Mouse (Mus musculus) CH12.LX (cell line): ENCODE measurements around the gene Adap1. TPM values are rescaled to one million over a fixed set of nuclear protein-coding genes. Genes with fewer than 3 reads are reported as not detected.

ENCODE experiments used
- DNase-seq: peaks from one replicate; pipeline ENCODE4 v3.0.0-alpha.2; 2013; ENCODE audit errors: extremely low read depth
- H3K27ac ChIP-seq: 2 replicates; pipeline ENCODE4 v1.5.1; 2012; ENCODE audit warnings: low read depth, mild to moderate bottlenecking, control low read depth, moderate library complexity; ENCODE audit not compliant: insufficient read depth
- H3K27me3 ChIP-seq: replicated peaks from 2 replicates; pipeline ENCODE3; 2012; ENCODE audit warnings: inconsistent platforms
- H3K36me3 ChIP-seq, 2 experiments: replicated peaks in 1 of 2; 2 replicates each; pipeline versions ENCODE3 to v1.6.1; 2012; ENCODE audit warnings: inconsistent platforms in 1 of 2, low read length in 1 of 2, mild to moderate bottlenecking in 1 of 2, mixed read lengths in 1 of 2, moderate library complexity in 1 of 2; ENCODE audit not compliant: control insufficient read depth in 1 of 2, insufficient read depth in 1 of 2
- H3K4me1 ChIP-seq, 2 experiments: 2 replicates each; pipeline ENCODE4 v1.6.1; 2012; ENCODE audit warnings: inconsistent platforms in 1 of 2, moderate library complexity in 1 of 2; ENCODE audit not compliant: insufficient read depth in 2 of 2, control insufficient read depth in 1 of 2
- H3K4me2 ChIP-seq: 2 replicates; pipeline ENCODE4 v1.6.1; 2012; ENCODE audit warnings: low read depth, mild to moderate bottlenecking, control low read depth; ENCODE audit not compliant: poor library complexity, insufficient read depth, severe bottlenecking
- H3K4me3 ChIP-seq, 3 experiments: fragments of 150-350 bp in 1 of 3; sonication (generic) in 1 of 3; replicated peaks in 1 of 3; 2 replicates each; pipeline versions ENCODE3 to v1.5.1; 2011 to 2012; ENCODE audit warnings: low read depth in 2 of 3, low read length in 2 of 3, mild to moderate bottlenecking in 2 of 3, moderate library complexity in 2 of 3, control low read depth in 1 of 3, improper control_type of control experiment in 1 of 3, inconsistent platforms in 1 of 3, mixed read lengths in 1 of 3; ENCODE audit not compliant: poor library complexity in 1 of 3
- H3K79me2 ChIP-seq: replicated peaks from 2 replicates; pipeline ENCODE4 v1.6.1; 2012; ENCODE audit warnings: mild to moderate bottlenecking, moderate library complexity; ENCODE audit not compliant: control insufficient read depth, poor library complexity, insufficient read depth, severe bottlenecking; ENCODE audit errors: extremely low read depth
- H3K9ac ChIP-seq: 2 replicates; pipeline ENCODE4 v1.6.1; 2012; ENCODE audit warnings: low read depth, mild to moderate bottlenecking, control low read depth, moderate library complexity; ENCODE audit not compliant: insufficient read depth
- H3K9me3 ChIP-seq: replicated peaks from 2 replicates; pipeline ENCODE3; 2012; ENCODE audit warnings: low read length, inconsistent platforms, mixed read lengths
- BHLHE40 ChIP-seq: IDR thresholded peaks from 2 replicates; pipeline ENCODE4 v1.6.1; 2011; ENCODE audit warnings: mild to moderate bottlenecking, low read depth, low read length, improper control_type of control experiment
- E2F4 ChIP-seq: IDR thresholded peaks from 2 replicates; pipeline ENCODE4 v1.6.1; 2011; ENCODE audit warnings: low read depth, low read length, improper control_type of control experiment; ENCODE audit not compliant: insufficient replicate concordance
- IRF4 ChIP-seq: IDR thresholded peaks from 2 replicates; pipeline ENCODE4 v1.6.1; 2014; ENCODE audit warnings: low read depth, mild to moderate bottlenecking, inconsistent platforms, low read length, improper control_type of control experiment
- MXI1 ChIP-seq: IDR thresholded peaks from 2 replicates; pipeline ENCODE4 v1.6.1; 2011; ENCODE audit warnings: mild to moderate bottlenecking, low read depth, low read length, improper control_type of control experiment
- MYC ChIP-seq: IDR thresholded peaks from 2 replicates; pipeline ENCODE4 v1.6.1; 2011; ENCODE audit warnings: low read depth, mild to moderate bottlenecking, improper control_type of control experiment, low read length
- NELFE ChIP-seq: IDR thresholded peaks from 2 replicates; pipeline ENCODE4 v1.6.1; 2011; ENCODE audit warnings: low read depth, low read length, improper control_type of control experiment
- PAX5 ChIP-seq: IDR thresholded peaks from 2 replicates; pipeline ENCODE4 v1.6.1; 2012; ENCODE audit warnings: low read length, inconsistent platforms, mixed read lengths
- RAD21 ChIP-seq: IDR thresholded peaks from 2 replicates; pipeline ENCODE4 v1.6.1; 2011; ENCODE audit warnings: low read depth, mild to moderate bottlenecking, low read length, improper control_type of control experiment, moderate library complexity
- SIN3A ChIP-seq: IDR thresholded peaks from 2 replicates; pipeline ENCODE4 v1.6.1; 2012; ENCODE audit warnings: low read length, improper control_type of control experiment, inconsistent platforms
- SMC3 ChIP-seq: IDR thresholded peaks from 2 replicates; pipeline ENCODE4 v1.6.1; 2011; ENCODE audit warnings: low read depth, low read length, improper control_type of control experiment
- ZKSCAN1 ChIP-seq: IDR thresholded peaks from 2 replicates; pipeline ENCODE4 v1.6.1; 2012; ENCODE audit warnings: low read depth, inconsistent platforms, low read length, improper control_type of control experiment, borderline replicate concordance
- dilution Hi-C: fragments of 300-500 bp; cut with MboI; formaldehyde crosslinking; loops from 2 replicates; pipeline ENCODE4 v1.14.3; 2020; ENCODE audit warnings: low sequenced_read_pairs; ENCODE audit not compliant: extremely low pct_unique_long_range_greater_than_20kb, extremely low pct_ligation_motif_present
- in situ Hi-C: fragments of 300-500 bp; cut with MboI; formaldehyde crosslinking; loops from 3 replicates; pipeline ENCODE4 v1.14.3; 2019; ENCODE audit warnings: low sequenced_read_pairs, low pct_ligation_motif_present, low pct_unique_long_range_greater_than_20kb, mixed read lengths
- polyA plus RNA-seq: library from polyadenylated mRNA; unstranded; fragments of >175 nt; gene quantifications from 2 replicates; pipeline ENCODE4 v1.2.1, GENCODE M21; 2012; ENCODE audit warnings: low read depth; ENCODE audit not compliant: insufficient read length
- total RNA-seq, 2 experiments: library from RNA; depleted of rRNA; stranded (reverse); fragments of 300-350 nt in 1 of 2; fragments of >200 nt in 1 of 2; gene quantifications; 2 replicates each; pipeline ENCODE4 v1.2.3; 2012 to 2014

Gene Adap1
- total and polyA plus RNA-seq, 3 experiments = 53.9 to 73.2 (median 70.7) TPM

DNA sequence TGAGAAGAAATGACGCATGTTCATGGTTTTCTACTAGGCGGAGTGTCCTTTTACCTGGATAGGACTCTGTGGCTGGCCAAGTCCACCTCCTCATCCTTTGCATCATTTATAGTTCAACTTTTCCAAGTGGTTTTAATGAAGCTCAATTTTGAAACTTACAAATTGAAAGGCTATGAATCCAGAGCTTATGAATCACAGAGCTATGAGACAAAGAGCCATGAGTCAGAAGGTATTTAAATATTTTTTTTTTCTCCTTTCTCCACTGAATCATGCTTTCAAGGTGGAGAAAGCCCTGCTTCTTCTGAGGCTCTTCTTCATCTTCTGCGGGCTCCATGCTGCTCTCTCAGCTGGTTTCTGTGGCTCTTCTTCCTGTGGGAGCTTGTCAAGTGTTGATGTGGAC, 95.7 kb downstream of the Adap1 start:
- H3K4me2 ChIP-seq = no peak overlapping the region
- peaks cover 9 to 45% of the 10 kb centered on the region in 2 experiments for H3K4me1 ChIP-seq
- no peak for DNase-seq
- dilution Hi-C loops (no loop called here), in situ Hi-C loops (no loop called here)
- H3K9me3 ChIP-seq = no peaks in the 10 kb centered on the region
- TF ChIP-seq ZKSCAN1 = no peak
- TF ChIP-seq PAX5 = no peak
- TF ChIP-seq IRF4 = no peak
- TF ChIP-seq RAD21 = no peak
- no peak overlapping the region for H3K4me3 ChIP-seq
- no peaks in the 10 kb centered on the region for H3K27me3 ChIP-seq
- H3K79me2 ChIP-seq = 0 out of 2 replicates have a peak, but pooled peaks cover 2% of the 10 kb centered on the region
- H3K9ac ChIP-seq = no peak overlapping the region
- no peak overlapping the region for H3K27ac ChIP-seq
- peaks cover 41 to 69% of the 10 kb centered on the region in 2 experiments for H3K36me3 ChIP-seq

DNA sequence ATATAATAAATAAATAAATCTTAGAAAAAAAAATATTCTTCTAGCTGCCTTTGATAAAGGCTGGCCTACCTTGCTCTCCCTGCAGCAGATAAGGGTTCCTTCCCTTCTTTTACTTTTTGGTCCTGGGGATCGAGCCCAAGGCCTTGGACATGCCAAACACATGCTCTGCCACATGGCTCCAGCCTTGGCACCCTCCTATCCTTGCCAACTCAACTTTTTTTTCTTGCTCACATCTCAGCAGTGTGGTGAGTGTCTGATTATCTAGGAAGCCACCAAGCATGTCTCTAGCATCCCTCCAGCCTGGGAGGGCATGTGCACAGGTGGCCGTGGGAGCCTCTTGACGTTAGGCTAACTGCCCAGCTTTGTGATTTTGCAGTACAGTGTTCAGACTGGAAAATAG, 97.1 kb downstream of the Adap1 start:
- no peak for DNase-seq
- dilution Hi-C loops = no loop called here
- TF ChIP-seq SMC3 = no peak
- no peak for TF ChIP-seq NELFE
- TF ChIP-seq E2F4 = no peak

DNA sequence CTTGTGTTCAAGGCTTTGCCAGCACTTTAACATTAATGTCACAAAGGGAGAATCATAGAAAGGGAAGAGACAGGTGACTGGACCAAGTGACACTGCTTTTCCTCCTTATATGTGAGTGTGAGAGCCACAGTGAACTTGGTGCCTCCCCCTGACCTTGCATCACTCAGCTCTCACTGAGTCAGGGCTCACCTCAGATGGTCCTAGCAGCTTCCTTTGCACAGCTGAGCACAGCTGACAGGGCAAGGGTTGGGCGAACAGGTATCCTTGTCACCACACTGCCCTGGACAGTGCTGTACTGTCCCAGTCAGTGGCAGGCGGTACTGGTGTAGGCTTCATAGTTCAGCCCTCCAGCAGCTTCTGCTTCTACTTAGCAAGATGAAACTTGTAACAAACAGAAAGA, 97.8 kb downstream of the Adap1 start:
- dilution Hi-C loops (no loop called here), in situ Hi-C loops (no loop called here)
- TF ChIP-seq BHLHE40 (no peak), MYC (no peak), SIN3A (no peak), MXI1 (no peak)
- Histone ChIP-seq H3K9ac (no peak overlapping the region), H3K27me3 (no peaks in the 10 kb centered on the region), H3K4me3 (no peak overlapping the region), H3K27ac (no peak overlapping the region), H3K9me3 (no peaks in the 10 kb centered on the region), H3K79me2 (0 out of 2 replicates have a peak, but pooled peaks cover 2% of the 10 kb centered on the region), H3K4me1 (peaks cover 4 to 25% of the 10 kb centered on the region in 2 experiments), H3K4me2 (no peak overlapping the region), H3K36me3 (peaks cover 45 to 69% of the 10 kb centered on the region in 2 experiments)
- DNase-seq = no peak

More for the DNA sequence above, 97.1 kb downstream of the Adap1 start:
- no peak overlapping the region for H3K27ac ChIP-seq
- H3K4me2 ChIP-seq = no peak overlapping the region
- H3K9me3 ChIP-seq = no peaks in the 10 kb centered on the region
- in situ Hi-C loops = no loop called here
- no peak overlapping the region for H3K4me3 ChIP-seq
- 0 out of 2 replicates have a peak, but pooled peaks cover 2% of the 10 kb centered on the region for H3K79me2 ChIP-seq
- H3K4me1 ChIP-seq = peaks cover 4 to 31% of the 10 kb centered on the region in 2 experiments
- H3K9ac ChIP-seq = no peak overlapping the region
- no peaks in the 10 kb centered on the region for H3K27me3 ChIP-seq
- H3K36me3 ChIP-seq = peaks cover 46 to 70% of the 10 kb centered on the region in 2 experiments
